Mouse (Mus musculus) neural tube, embryonic 10.5 days (tissue): ENCODE results near the gene Fgf2.

Experiments
- DNase-seq: peaks from one replicate; pipeline ENCODE4 v3.0.0-alpha.2; 2017; ENCODE audit warnings: low spot score; ENCODE audit errors: extremely low spot score

Gene Fgf2

GRCm38 (mm10) chr3:37354737-37355136 is 6.6 kb downstream of the Fgf2 start:
- DNase-seq, result no peak

GRCm38 (mm10) chr3:37360729-37361128 is 12.6 kb downstream of the Fgf2 start:
- no peak for DNase-seq

GRCm38 (mm10) chr3:37365144-37365543 is 17.0 kb downstream of the Fgf2 start:
- no peak for DNase-seq

- DNase-seq, result no peak
These were observed 17.8 kb downstream of the Fgf2 start for GRCm38 (mm10) chr3:37365976-37366375.

GRCm38 (mm10) chr3:37366381-37367053 is 18.4 kb downstream of the Fgf2 start:
- DNase-seq, result no peak

GRCm38 (mm10) chr3:37370407-37370806 is 22.3 kb downstream of the Fgf2 start:
- no peak for DNase-seq

- DNase-seq, result no peak
These were observed 25.6 kb downstream of the Fgf2 start for GRCm38 (mm10) chr3:37373712-37374111.

- no peak for DNase-seq
These were observed 29.8 kb downstream of the Fgf2 start for GRCm38 (mm10) chr3:37377926-37378325.

GRCm38 (mm10) chr3:37378412-37378811 is 30.3 kb downstream of the Fgf2 start:
- DNase-seq, result no peak

- DNase-seq, result no peak
These were observed 31.1 kb downstream of the Fgf2 start for GRCm38 (mm10) chr3:37379201-37379600.

GRCm38 (mm10) chr3:37379930-37380881 is 32.1 kb downstream of the Fgf2 start:
- no peak for DNase-seq

GRCm38 (mm10) chr3:37381457-37381856 is 33.3 kb downstream of the Fgf2 start:
- DNase-seq, result no peak

- no peak for DNase-seq
These were observed 35.1 kb downstream of the Fgf2 start for GRCm38 (mm10) chr3:37383096-37383765.

GRCm38 (mm10) chr3:37387310-37387709 is 39.2 kb downstream of the Fgf2 start:
- no peak for DNase-seq

GRCm38 (mm10) chr3:37396930-37397608 is 48.9 kb downstream of the Fgf2 start:
- DNase-seq, result no peak

GRCm38 (mm10) chr3:37397646-37398045 is 49.5 kb downstream of the Fgf2 start:
- no peak for DNase-seq

GRCm38 (mm10) chr3:37398661-37399395 is 50.7 kb downstream of the Fgf2 start:
- no peak for DNase-seq

GRCm38 (mm10) chr3:37401729-37402610 is 53.8 kb downstream of the Fgf2 start:
- no peak for DNase-seq

- no peak for DNase-seq
These were observed 59.5 kb downstream of the Fgf2 start for GRCm38 (mm10) chr3:37407598-37407997.

- DNase-seq, result no peak
These were observed 65.3 kb downstream of the Fgf2 start for GRCm38 (mm10) chr3:37413446-37413845.
